Mouse (Mus musculus) macrophage (primary cell): Measurements from ENCODE around the gene L3hypdh. TPM values are rescaled to one million over a fixed set of nuclear protein-coding genes. Genes with fewer than 3 reads are reported as not detected.
"Not testable (repeated sequence)": the region's sequence is repeated elsewhere in the genome, so short reads cannot be mapped to it uniquely, and the experiment has no call there.

Experiments used
- H3K27ac ChIP-seq: fragments of 350-480 bp; formaldehyde crosslinking; 2 replicates; pipeline ENCODE4 v1.9.0; 2021
- H3K36me3 ChIP-seq: fragments of 350-480 bp; formaldehyde crosslinking; 2 replicates; pipeline ENCODE4 v1.9.0; 2021; ENCODE audit errors: inconsistent target
- H3K4me3 ChIP-seq: fragments of 350-480 bp; formaldehyde crosslinking; 2 replicates; pipeline ENCODE4 v1.9.0; 2021; ENCODE audit errors: inconsistent target
- H3K79me2 ChIP-seq: fragments of 350-480 bp; formaldehyde crosslinking; 2 replicates; pipeline ENCODE4 v1.9.0; 2021; ENCODE audit errors: inconsistent target
- WGBS: methylation state at CpG from one replicate; pipeline ENCODE4 v1.1.7; 2026; ENCODE audit warnings: inconsistent platforms; ENCODE audit not compliant: missing documents; 5-methylcytosine and 5-hydroxymethylcytosine counted together
- polyA plus RNA-seq: library from polyadenylated mRNA; stranded (reverse); fragments of 250-400 nt; gene quantifications from 3 replicates; pipeline ENCODE4 v1.2.4, GENCODE M21; 2018; ENCODE audit warnings: inconsistent platforms

The L3hypdh gene
- polyA plus RNA-seq, 1 experiment from 2014 or later: 0.11 TPM

- Histone ChIP-seq H3K27ac (no peak overlapping the region), H3K36me3 (no peaks in the 10 kb centered on the region), H3K79me2 (peaks cover 4% of the 10 kb centered on the region; the same call in 1 of the 2 replicates), H3K4me3 (no peak overlapping the region)
- 45% methylated on average over 14 of the region's 18 CpGs for WGBS
Measured at GRCm38 (mm10) chr12:72082370-72082769, 2.9 kb downstream of the L3hypdh start.

- Histone ChIP-seq H3K4me3 (no peak overlapping the region), H3K36me3 (no peaks in the 10 kb centered on the region), H3K27ac (no peak overlapping the region), H3K79me2 (0 out of 2 replicates have a peak, but pooled peaks cover under 1% of the 10 kb centered on the region)
- 36% methylated on average over 3 of the region's 3 CpGs for WGBS
Measured at GRCm38 (mm10) chr12:72081961-72082360, 3.3 kb downstream of the L3hypdh start.

- H3K27ac ChIP-seq: no peak overlapping the region
- no peaks in the 10 kb centered on the region for H3K79me2 ChIP-seq
- 100% methylated on average over 3 of the region's 3 CpGs for WGBS
- H3K4me3 ChIP-seq: no peak overlapping the region
- H3K36me3 ChIP-seq: no peaks in the 10 kb centered on the region
Measured at GRCm38 (mm10) chr12:72078248-72078647, 7.0 kb downstream of the L3hypdh start.

- Histone ChIP-seq H3K4me3 (peak within 1 kb of the TSS; percentile 7; the same call in 1 of the 2 replicates), H3K79me2 (no peaks in the 10 kb centered on the region), H3K36me3 (no peaks in the 10 kb centered on the region), H3K27ac (no peak within 1 kb of the TSS)
- 1% methylated on average over 78 of the region's 94 CpGs for whole genome bisulfite sequencing
Measured at GRCm38 (mm10) chr12:72070327-72071269, 14.6 kb downstream of the L3hypdh start, which contains the start of gene Gpr135. Gpr135 (minus strand) TSS chr12:72071125.

- no peaks in the 10 kb centered on the region for H3K79me2 ChIP-seq
- H3K36me3 ChIP-seq: no peaks in the 10 kb centered on the region
- 10% methylated on average over 40 of the region's 40 CpGs for WGBS
- no peak overlapping the region for H3K4me3 ChIP-seq
- no peak overlapping the region for H3K27ac ChIP-seq
Measured at GRCm38 (mm10) chr12:72069626-72070326, 15.5 kb downstream of the L3hypdh start.

GRCm38 (mm10) chr12:72057780-72058179, 27.5 kb downstream of the L3hypdh start:
- H3K27ac ChIP-seq: no peak overlapping the region
- H3K36me3 ChIP-seq: no peaks in the 10 kb centered on the region
- no peaks in the 10 kb centered on the region for H3K79me2 ChIP-seq
- no peak overlapping the region for H3K4me3 ChIP-seq
- WGBS: 100% methylated on average over 1 of the region's 1 CpGs

GRCm38 (mm10) chr12:72053851-72054250, 31.4 kb downstream of the L3hypdh start:
- 75% methylated on average over 6 of the region's 6 CpGs for WGBS
- Histone ChIP-seq H3K79me2 (no peaks in the 10 kb centered on the region), H3K36me3 (no peaks in the 10 kb centered on the region), H3K4me3 (no peak overlapping the region), H3K27ac (no peak overlapping the region)

GRCm38 (mm10) chr12:72053303-72053702, 31.9 kb downstream of the L3hypdh start:
- WGBS: 57% methylated on average over 6 of the region's 6 CpGs
- Histone ChIP-seq H3K36me3 (no peaks in the 10 kb centered on the region), H3K27ac (no peak overlapping the region), H3K4me3 (no peak overlapping the region), H3K79me2 (no peaks in the 10 kb centered on the region)

GRCm38 (mm10) chr12:72052571-72052970, 32.7 kb downstream of the L3hypdh start:
- Histone ChIP-seq H3K79me2 (no peaks in the 10 kb centered on the region), H3K27ac (no peak overlapping the region), H3K36me3 (no peaks in the 10 kb centered on the region), H3K4me3 (no peak overlapping the region)
- WGBS: 85% methylated on average over 6 of the region's 6 CpGs

- no peak overlapping the region for H3K4me3 ChIP-seq
- no peaks in the 10 kb centered on the region for H3K79me2 ChIP-seq
- H3K36me3 ChIP-seq: no peaks in the 10 kb centered on the region
- no peak overlapping the region for H3K27ac ChIP-seq
- WGBS: 85% methylated on average over 4 of the region's 4 CpGs
Measured at GRCm38 (mm10) chr12:72050821-72051220, 34.4 kb downstream of the L3hypdh start.

GRCm38 (mm10) chr12:72050156-72050555, 35.1 kb downstream of the L3hypdh start:
- not testable (repeated sequence) for H3K27ac ChIP-seq, H3K4me3 ChIP-seq, H3K79me2 ChIP-seq, H3K36me3 ChIP-seq
- 95% methylated on average over 5 of the region's 5 CpGs for WGBS

GRCm38 (mm10) chr12:72047513-72047912, 37.7 kb downstream of the L3hypdh start:
- Histone ChIP-seq H3K79me2 (no peaks in the 10 kb centered on the region), H3K36me3 (no peaks in the 10 kb centered on the region), H3K27ac (no peak overlapping the region), H3K4me3 (no peak overlapping the region)
- WGBS: 0% methylated on average over 2 of the region's 2 CpGs

- H3K27ac ChIP-seq: no peak overlapping the region
- H3K36me3 ChIP-seq: no peaks in the 10 kb centered on the region
- H3K79me2 ChIP-seq: no peaks in the 10 kb centered on the region
- H3K4me3 ChIP-seq: no peak overlapping the region
- 86% methylated on average over 2 of the region's 3 CpGs for WGBS
Measured at GRCm38 (mm10) chr12:72041238-72041637, 44.0 kb downstream of the L3hypdh start.

- Histone ChIP-seq H3K36me3 (no peaks in the 10 kb centered on the region), H3K27ac (no peak overlapping the region), H3K79me2 (no peaks in the 10 kb centered on the region), H3K4me3 (no peak overlapping the region)
- WGBS: 91% methylated on average over 8 of the region's 8 CpGs
Measured at GRCm38 (mm10) chr12:72039501-72039900, 45.7 kb downstream of the L3hypdh start.

GRCm38 (mm10) chr12:72038866-72039265, 46.4 kb downstream of the L3hypdh start:
- no peaks in the 10 kb centered on the region for H3K36me3 ChIP-seq
- WGBS: 100% methylated on average over 2 of the region's 2 CpGs

More at GRCm38 (mm10) chr12:72038866-72039265, 46.4 kb downstream of the L3hypdh start:
- Histone ChIP-seq H3K27ac (no peak overlapping the region), H3K79me2 (no peaks in the 10 kb centered on the region), H3K4me3 (no peak overlapping the region)
